Comparison of ENCODE assay signal across 8 mouse cellular contexts in the genomic region with DNA sequence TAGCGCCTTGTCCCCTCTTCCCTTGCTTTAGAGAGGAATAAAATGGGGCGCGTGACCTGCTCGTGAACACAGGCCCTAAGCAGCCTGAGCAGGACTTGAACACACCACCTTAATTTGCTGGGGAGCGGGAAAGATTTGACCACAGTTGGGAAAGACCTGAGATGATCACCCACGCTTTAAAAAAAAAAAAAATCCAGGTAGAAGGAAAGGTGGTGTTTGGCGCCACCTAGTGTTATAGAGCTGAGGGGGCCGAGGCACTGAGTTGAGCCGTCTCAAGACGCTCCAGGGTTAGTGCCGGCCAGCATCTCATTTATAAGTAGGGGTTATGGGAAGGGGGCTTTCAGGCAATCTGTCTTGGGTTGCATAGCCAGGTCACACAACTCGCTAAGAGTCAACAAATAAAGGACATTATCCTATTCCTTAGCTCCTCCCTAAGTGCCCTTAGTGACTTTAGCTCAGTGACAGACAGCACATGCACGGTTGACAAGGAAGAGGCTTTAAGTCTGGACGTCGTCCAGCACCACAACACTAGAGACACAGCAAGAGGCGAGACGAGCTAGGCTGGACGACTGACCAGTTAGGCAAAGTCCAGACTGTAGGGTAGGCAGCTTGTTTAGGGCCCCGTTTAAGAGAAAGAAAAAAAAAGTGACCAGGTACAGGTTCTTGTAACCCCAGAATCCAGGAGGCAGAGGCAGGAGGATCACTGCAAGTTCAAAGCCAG. TPM values are rescaled to one million over a fixed set of nuclear protein-coding genes. Genes with fewer than 3 reads are reported as not detected.
DNase-seq lines count a peak whose midpoint lies in the region; ATAC-seq and TF ChIP-seq lines count a peak whose summit lies in the region.

No protein-coding gene starts in this region.

- TF ChIP-seq EP300 in liver, postnatal 0 days (IDR thresholded peaks at IDR 0.05; ENCODE audit: low read depth): no peak; the same call in 1 of the 2 replicates

- ATAC-seq in midbrain, embryonic 11.5 days (ENCODE audit: low FRiP score): no peak
- no peak for ATAC-seq in midbrain, embryonic 15.5 days (replicated peaks)
- ATAC-seq in liver, postnatal 0 days: no peak

- H3K27me3 ChIP-seq in midbrain, embryonic 11.5 days (ENCODE audit: control insufficient read depth, insufficient read depth, low read length): peaks cover 8% of the 10 kb centered on the region; the same call in 1 of the 2 replicates
- H3K27me3 ChIP-seq in midbrain, embryonic 15.5 days (replicated peaks): peaks cover 10% of the 10 kb centered on the region
- no peaks in the 10 kb centered on the region for H3K27me3 ChIP-seq in liver, postnatal 0 days (ENCODE audit: insufficient read depth, low read length)

- DNase-seq in midbrain, embryonic 11.5 days (ENCODE audit: low spot score, missing footprints): peak; percentile 97
- DNase-seq in c-Kit-negative CD71-positive TER-119-positive erythroid progenitor cells, embryonic 14.5 days (ENCODE audit: low read depth, low spot score): peak; percentile 73
- DNase-seq in gastrocnemius, postnatal 36 days: peak; percentile 57 to 58
- peak; percentile 83 for DNase-seq in kidney, postnatal 10 days
- DNase-seq in liver, postnatal 0 days: peak; percentile 85
- peak; percentile 73 for DNase-seq in retina, postnatal 7 days (ENCODE audit: low read depth, low spot score)
- DNase-seq in urinary bladder, postnatal 36 days (ENCODE audit: low spot score in 2 of 2): peak; percentile 64 to 72

- no peak overlapping the region for H3K9ac ChIP-seq in midbrain, embryonic 11.5 days (ENCODE audit: low read length)
- no peak overlapping the region for H3K9ac ChIP-seq in midbrain, embryonic 15.5 days
- no peak overlapping the region for H3K9ac ChIP-seq in liver, postnatal 0 days (replicated peaks)

- H3K27ac ChIP-seq in midbrain, embryonic 11.5 days (ENCODE audit: low read depth, low read length): no peak overlapping the region
- H3K27ac ChIP-seq in midbrain, embryonic 15.5 days: no peak overlapping the region
- 0 out of 2 replicates have a peak overlapping the region, but pooled peaks have one; percentile 100 for H3K27ac ChIP-seq in liver, postnatal 0 days (ENCODE audit: low read depth)

- H3K9me3 ChIP-seq in midbrain, embryonic 11.5 days (ENCODE audit: control insufficient read depth, low read length): no peaks in the 10 kb centered on the region
- H3K9me3 ChIP-seq in midbrain, embryonic 15.5 days: no peaks in the 10 kb centered on the region
- no peaks in the 10 kb centered on the region for H3K9me3 ChIP-seq in liver, postnatal 0 days (ENCODE audit: low read length)

- 15% methylated on average over 19 of the region's 19 CpGs for WGBS in midbrain, embryonic 11.5 days
- WGBS in midbrain, embryonic 15.5 days: 10% methylated on average over 19 of the region's 19 CpGs
- WGBS in liver, postnatal 0 days (ENCODE audit: insufficient replicate concordance): 13% methylated on average over 19 of the region's 19 CpGs

- peak; percentile 96 for TF ChIP-seq CTCF in liver, postnatal 0 days (IDR thresholded peaks at IDR 0.05; ENCODE audit: low read depth)

- H3K4me1 ChIP-seq in midbrain, embryonic 11.5 days (ENCODE audit: control insufficient read depth, insufficient read depth, low read length): peaks cover 18% of the 10 kb centered on the region
- H3K4me1 ChIP-seq in midbrain, embryonic 15.5 days: peaks cover 14% of the 10 kb centered on the region
- H3K4me1 ChIP-seq in liver, postnatal 0 days (ENCODE audit: insufficient read depth): peaks cover 40% of the 10 kb centered on the region

- H3K36me3 ChIP-seq in midbrain, embryonic 11.5 days (ENCODE audit: control insufficient read depth, insufficient read depth, low read length): no peaks in the 10 kb centered on the region
- no peaks in the 10 kb centered on the region for H3K36me3 ChIP-seq in midbrain, embryonic 15.5 days (replicated peaks)
- H3K36me3 ChIP-seq in liver, postnatal 0 days (replicated peaks; ENCODE audit: insufficient read depth, low read length): no peaks in the 10 kb centered on the region

- H3K4me3 ChIP-seq in midbrain, embryonic 11.5 days (ENCODE audit: low read depth, low read length): no peak overlapping the region
- H3K4me3 ChIP-seq in midbrain, embryonic 15.5 days: no peak overlapping the region
- no peak overlapping the region for H3K4me3 ChIP-seq in liver, postnatal 0 days (ENCODE audit: low read depth, low read length)

- intact Hi-C loops in gastrocnemius, postnatal 36 days (cut with DNase I): loop anchor here (1.0 to 5.0 kb wide), 4 partner anchors 42 to 217 kb away; no protein-coding TSS in a partner anchor

- no peak overlapping the region for H3K4me2 ChIP-seq in midbrain, embryonic 11.5 days
- H3K4me2 ChIP-seq in midbrain, embryonic 15.5 days: no peak overlapping the region
- peak overlapping the region; percentile 85 for H3K4me2 ChIP-seq in liver, postnatal 0 days (ENCODE audit: low read depth, low read length)

RNA-seq across cellular contexts. Expression of a gene that starts 4.6 kb away (rescaled TPM):
- polyA plus RNA-seq in midbrain, embryonic 11.5 days (2014; fragmentation: Nextera tagmentation; extraction: Ambion mirVana): 210 and 230 TPM in 2 replicates
- 74.4 and 80.1 TPM in 2 replicates for polyA plus RNA-seq in midbrain, embryonic 15.5 days (2015; fragmentation: Nextera tagmentation; extraction: Ambion mirVana)
- 10 to 100 TPM; 92.0 to 92.7 TPM for total RNA-seq in gastrocnemius, postnatal 36 days (2021)
- 65.7 and 75.1 TPM in 2 replicates for polyA plus RNA-seq in liver, postnatal 0 days (2015; fragmentation: Nextera tagmentation; extraction: Ambion mirVana)

RNA-seq across cellular contexts. Expression of a gene that starts 5.2 kb away (rescaled TPM):
- 0.07 TPM in 1 of 2 replicates, not detected in the other for polyA plus RNA-seq in midbrain, embryonic 11.5 days (2014; fragmentation: Nextera tagmentation; extraction: Ambion mirVana)
- 0.08 TPM in 1 of 2 replicates, not detected in the other for polyA plus RNA-seq in midbrain, embryonic 15.5 days (2015; fragmentation: Nextera tagmentation; extraction: Ambion mirVana)
- not detected for total RNA-seq in gastrocnemius, postnatal 36 days (2021)
- 0.18 and 0.28 TPM in 2 replicates for polyA plus RNA-seq in liver, postnatal 0 days (2015; fragmentation: Nextera tagmentation; extraction: Ambion mirVana)
